Mouse (Mus musculus): ENCODE measurements around the gene Gm42517. TPM values are rescaled to one million over a fixed set of nuclear protein-coding genes. Genes with fewer than 3 reads are reported as not detected.

The Gm42517 gene
- total RNA-seq, 4 experiments from 2014 or later, result 2.6 to 4.8 (median 3.6) TPM

- DNase-seq (ENCODE audit: low spot score), result no peak
Observed at GRCm38 (mm10) chr5:108349511-108350148, 18.1 kb downstream of the Gm42517 start.

GRCm38 (mm10) chr5:108347843-108348242 is 19.9 kb downstream of the Gm42517 start:
- DNase-seq (ENCODE audit: low spot score), result no peak

- DNase-seq (ENCODE audit: low spot score), result no peak
Observed at GRCm38 (mm10) chr5:108345313-108346071, 22.2 kb downstream of the Gm42517 start.

GRCm38 (mm10) chr5:108343680-108344170 is 24.0 kb downstream of the Gm42517 start:
- no peak for DNase-seq (ENCODE audit: low spot score)

- no peak for DNase-seq (ENCODE audit: low spot score)
Observed at GRCm38 (mm10) chr5:108338049-108338448, 29.7 kb downstream of the Gm42517 start.

GRCm38 (mm10) chr5:108337385-108337784 is 30.3 kb downstream of the Gm42517 start:
- DNase-seq (ENCODE audit: low spot score), result no peak

- DNase-seq (ENCODE audit: low spot score), result no peak
Observed at GRCm38 (mm10) chr5:108331051-108331450, 36.7 kb downstream of the Gm42517 start.

Other genes with a start within 250 kb of the Gm42517 start
- 10 to 100 TPM; 31.7 to 35.3 (median 32.7) TPM for gene Tmed5, start 235.3 kb downstream of the Gm42517 start, total RNA-seq (2022)
- gene Ccdc18, start 235.0 kb downstream of the Gm42517 start, total RNA-seq (2022), result under 1 TPM; 0.06 to 0.38 (median 0.22) TPM
- gene Dr1, start 99.0 kb downstream of the Gm42517 start, total RNA-seq (2022), result 10 to 100 TPM; 18.3 to 21.6 (median 19.3) TPM
- 10 to 100 TPM; 10.4 to 12.9 (median 12.2) TPM for gene Pigg, start 55.3 kb downstream of the Gm42517 start, total RNA-seq (2022)
- gene Pde6b, start 20.5 kb upstream of the Gm42517 start, total RNA-seq (2022), result not detected
- gene Atp5k, start 66.5 kb upstream of the Gm42517 start, total RNA-seq (2022), result 1,000 to 10,000 TPM in 2 of 4 experiments, 100 to 1,000 TPM in 2; 523 to 1,345 (median 957) TPM
- 1 to 10 TPM; 1.5 to 3.0 (median 2.5) TPM for gene Mfsd7a, start 81.0 kb upstream of the Gm42517 start, total RNA-seq (2022)
- gene Pcgf3, start 93.3 kb upstream of the Gm42517 start, total RNA-seq (2022), result 10 to 100 TPM; 29.3 to 32.0 (median 31.5) TPM
- under 1 TPM; 0.22 to 0.24 (median 0.22) TPM for gene Cplx1, start 182.1 kb upstream of the Gm42517 start, total RNA-seq (2022)

Data from heart, adult 8-10 months (tissue).